Mouse (Mus musculus) gastrocnemius, adult 2 months (tissue): ENCODE results near the gene N4bp1. TPM values are rescaled to one million over a fixed set of nuclear protein-coding genes. Genes with fewer than 3 reads are reported as not detected.

ENCODE experiments used
- DNase-seq: peaks from one replicate; pipeline ENCODE4 v3.0.0; 2022
- H3K27ac ChIP-seq: fragments of 200-600 bp; 2 replicates; pipeline ENCODE4 v1.8.1; 2022; ENCODE audit warnings: mild to moderate bottlenecking
- H3K4me3 ChIP-seq: fragments of 200-600 bp; 2 replicates; pipeline ENCODE4 v1.8.1; 2022; ENCODE audit warnings: mild to moderate bottlenecking, moderate library complexity
- CTCF ChIP-seq: fragments of 200-600 bp; IDR thresholded peaks from 2 replicates; pipeline ENCODE4 v1.8.1; 2022; ENCODE audit warnings: antibody characterized with exemption, mild to moderate bottlenecking, moderate library complexity
- intact Hi-C: fragments of 180-260 bp; cut with DNase I; formaldehyde crosslinking; loops from one replicate; pipeline ENCODE4 v1.15.1; 2025
- total RNA-seq, 2 experiments: library from RNA; stranded (reverse); gene quantifications; 2 replicates each; pipeline ENCODE4 v1.2.3; 2021

N4bp1 gene
- total RNA-seq, 2 experiments from 2014 or later: 16.6 to 18.2 TPM

- no peak for TF ChIP-seq CTCF
- no peak for DNase-seq
- Histone ChIP-seq H3K4me3 (no peak overlapping the region), H3K27ac (no peak overlapping the region)
- intact Hi-C loops: no loop called here
Observed at GRCm38 (mm10) chr8:86918093-86918492, 33.0 kb upstream of the N4bp1 start.

GRCm38 (mm10) chr8:86917689-86918088 is 32.6 kb upstream of the N4bp1 start:
- intact Hi-C loops: no loop called here

GRCm38 (mm10) chr8:86916369-86916768 is 31.3 kb upstream of the N4bp1 start:
- no peak for DNase-seq
- TF ChIP-seq CTCF: no peak
- Histone ChIP-seq H3K4me3 (no peak overlapping the region), H3K27ac (no peak overlapping the region)
- intact Hi-C loops: no loop called here

More at GRCm38 (mm10) chr8:86917689-86918088, 32.6 kb upstream of the N4bp1 start:
- no peak for DNase-seq
- H3K27ac ChIP-seq: no peak overlapping the region
- no peak overlapping the region for H3K4me3 ChIP-seq
- no peak for TF ChIP-seq CTCF

- Histone ChIP-seq H3K4me3 (no peak overlapping the region), H3K27ac (no peak overlapping the region)
- intact Hi-C loops: no loop called here
- no peak for DNase-seq
- no peak for TF ChIP-seq CTCF
Observed at GRCm38 (mm10) chr8:86911136-86911535, 26.1 kb upstream of the N4bp1 start.

GRCm38 (mm10) chr8:86910250-86910649 is 25.2 kb upstream of the N4bp1 start:
- TF ChIP-seq CTCF: no peak
- no peak overlapping the region for H3K4me3 ChIP-seq
- DNase-seq: no peak
- no peak overlapping the region for H3K27ac ChIP-seq
- intact Hi-C loops: no loop called here

- Histone ChIP-seq H3K27ac (no peak overlapping the region), H3K4me3 (no peak overlapping the region)
- peak; percentile 73 for DNase-seq
- intact Hi-C loops: no loop called here
- TF ChIP-seq CTCF: peak; percentile 90
Observed at GRCm38 (mm10) chr8:86908536-86908935, 23.5 kb upstream of the N4bp1 start.

- Histone ChIP-seq H3K4me3 (no peak overlapping the region), H3K27ac (no peak overlapping the region)
- no peak for DNase-seq
- intact Hi-C loops: loop anchor here (5.0 kb wide), 2 partner anchors 53 to 98 kb away; no protein-coding TSS in a partner anchor
- TF ChIP-seq CTCF: no peak
Observed at GRCm38 (mm10) chr8:86904911-86905310, 19.9 kb upstream of the N4bp1 start.

GRCm38 (mm10) chr8:86903104-86903503 is 18.0 kb upstream of the N4bp1 start:
- TF ChIP-seq CTCF: no peak; the same call in 1 of the 2 replicates
- intact Hi-C loops: loop anchor here (2.0 to 5.0 kb wide), 4 partner anchors 51 to 248 kb away; no protein-coding TSS in a partner anchor
- no peak overlapping the region for H3K4me3 ChIP-seq
- DNase-seq: peak; percentile 85
- peak overlapping the region; percentile 69 for H3K27ac ChIP-seq

- DNase-seq: no peak
- H3K27ac ChIP-seq: peak overlapping the region; percentile 69
- intact Hi-C loops: loop anchor here (2.0 to 5.0 kb wide), 4 partner anchors 50 to 248 kb away; no protein-coding TSS in a partner anchor
- no peak for TF ChIP-seq CTCF
- no peak overlapping the region for H3K4me3 ChIP-seq
Observed at GRCm38 (mm10) chr8:86902656-86903055, 17.6 kb upstream of the N4bp1 start.

- intact Hi-C loops: loop anchor here (2.0 to 5.0 kb wide), 4 partner anchors 50 to 247 kb away; no protein-coding TSS in a partner anchor
- no peak for TF ChIP-seq CTCF
- H3K27ac ChIP-seq: peak overlapping the region; percentile 85
- peak; percentile 55 for DNase-seq
- H3K4me3 ChIP-seq: no peak overlapping the region
Observed at GRCm38 (mm10) chr8:86901972-86902371, 16.9 kb upstream of the N4bp1 start.

GRCm38 (mm10) chr8:86897726-86898419 is 12.8 kb upstream of the N4bp1 start:
- intact Hi-C loops: no loop called here
- Histone ChIP-seq H3K27ac (no peak overlapping the region), H3K4me3 (no peak overlapping the region)
- DNase-seq: no peak
- no peak for TF ChIP-seq CTCF

- no peak for DNase-seq
- intact Hi-C loops: no loop called here
- no peak overlapping the region for H3K27ac ChIP-seq
- no peak overlapping the region for H3K4me3 ChIP-seq
- TF ChIP-seq CTCF: no peak
Observed at GRCm38 (mm10) chr8:86895390-86895789, 10.3 kb upstream of the N4bp1 start.

GRCm38 (mm10) chr8:86894194-86894761 is 9.2 kb upstream of the N4bp1 start:
- Histone ChIP-seq H3K4me3 (no peak overlapping the region), H3K27ac (peak overlapping the region; percentile 66)
- intact Hi-C loops: no loop called here

More at GRCm38 (mm10) chr8:86894194-86894761, 9.2 kb upstream of the N4bp1 start:
- TF ChIP-seq CTCF: no peak
- no peak for DNase-seq
